Mouse (Mus musculus) liver, embryonic 13.5 days (tissue): Measurements from ENCODE around the gene Erich2. TPM values are rescaled to one million over a fixed set of nuclear protein-coding genes. Genes with fewer than 3 reads are reported as not detected.

Experiments used
- ATAC-seq: fragments of 200-750 bp; cut with Nextera tagmentation; 2 replicates; pipeline ENCODE4 v1.8.0; 2017; ENCODE audit warnings: low read depth, mild to moderate bottlenecking, moderate number of reproducible peaks, moderate library complexity
- DNase-seq: peaks from one replicate; pipeline ENCODE4 v3.0.0; 2022
- H3K27ac ChIP-seq: fragments of 300-500 bp; sonication (generic); 2 replicates; pipeline ENCODE4 v1.5.1; 2015; ENCODE audit warnings: moderate library complexity, mild to moderate bottlenecking, inconsistent platforms
- H3K27me3 ChIP-seq: fragments of 300-500 bp; sonication (generic); 2 replicates; pipeline ENCODE4 v1.6.1; 2015; ENCODE audit warnings: mild to moderate bottlenecking, inconsistent platforms
- H3K36me3 ChIP-seq: fragments of 300-500 bp; sonication (generic); 2 replicates; pipeline ENCODE4 v1.6.1; 2015; ENCODE audit warnings: mild to moderate bottlenecking, inconsistent platforms
- H3K4me1 ChIP-seq: fragments of 300-500 bp; sonication (generic); replicated peaks from 2 replicates; pipeline ENCODE4 v1.6.1; 2015; ENCODE audit warnings: inconsistent platforms
- H3K4me2 ChIP-seq: fragments of 300-500 bp; sonication (generic); 2 replicates; pipeline ENCODE4 v1.6.1; 2015; ENCODE audit warnings: inconsistent platforms, mild to moderate bottlenecking, moderate library complexity
- H3K4me3 ChIP-seq: fragments of 300-500 bp; sonication (generic); replicated peaks from 2 replicates; pipeline ENCODE4 v1.5.1; 2015; ENCODE audit warnings: mild to moderate bottlenecking, inconsistent platforms
- H3K9ac ChIP-seq: fragments of 300-500 bp; sonication (generic); 2 replicates; pipeline ENCODE4 v1.6.1; 2015; ENCODE audit warnings: mild to moderate bottlenecking, inconsistent platforms
- H3K9me3 ChIP-seq: fragments of 300-500 bp; sonication (generic); replicated peaks from 2 replicates; pipeline ENCODE4 v1.6.1; 2016; ENCODE audit warnings: inconsistent platforms
- WGBS: fragments of 180-500 bp; shearing (Covaris S2); methylation state at CpG from one replicate; pipeline ENCODE4 v1.1.7; 2015; ENCODE audit not compliant: insufficient replicate concordance; 5-methylcytosine and 5-hydroxymethylcytosine counted together
- polyA plus RNA-seq: library from polyadenylated mRNA; unstranded; fragments of >200 nt; fragmentation: Nextera tagmentation; extraction: Ambion mirVana; gene quantifications from 2 replicates; pipeline ENCODE4 v1.2.1, GENCODE M21; 2015

Erich2 gene
- polyA plus RNA-seq, 1 experiment from 2014 or later = not detected

GRCm38 (mm10) chr2:70573544-70574210 lies 65.1 kb downstream of the Erich2 start:
- H3K9me3 ChIP-seq = no peaks in the 10 kb centered on the region
- no peak overlapping the region for H3K4me2 ChIP-seq
- H3K36me3 ChIP-seq = no peaks in the 10 kb centered on the region
- DNase-seq = no peak
- WGBS = 66% methylated on average over 8 of the region's 8 CpGs
- no peak overlapping the region for H3K9ac ChIP-seq
- H3K27me3 ChIP-seq = peaks cover 53% of the 10 kb centered on the region
- H3K27ac ChIP-seq = no peak overlapping the region
- no peak for ATAC-seq
- H3K4me3 ChIP-seq = no peak overlapping the region
- H3K4me1 ChIP-seq = no peaks in the 10 kb centered on the region

- H3K27me3 ChIP-seq = no peaks in the 10 kb centered on the region
- no peaks in the 10 kb centered on the region for H3K4me1 ChIP-seq
- DNase-seq (no peak), ATAC-seq (no peak)
- no peak overlapping the region for H3K27ac ChIP-seq
- no peak overlapping the region for H3K4me3 ChIP-seq
- 67% methylated on average over 6 of the region's 6 CpGs for WGBS
- no peaks in the 10 kb centered on the region for H3K9me3 ChIP-seq
- H3K36me3 ChIP-seq = no peaks in the 10 kb centered on the region
- H3K4me2 ChIP-seq = no peak overlapping the region
- H3K9ac ChIP-seq = no peak overlapping the region
These were observed 79.6 kb downstream of the Erich2 start for GRCm38 (mm10) chr2:70588200-70588599.

Other genes starting within 250 kb of the Erich2 start
- gene Sp5, start 33.9 kb upstream of the Erich2 start, polyA plus RNA-seq = 0.48 TPM in 2 replicates
- 0.06 and 0.15 TPM in 2 replicates for gene Gad1, start 44.3 kb downstream of the Erich2 start, polyA plus RNA-seq
- 62.2 and 72.2 TPM in 2 replicates for gene Gorasp2, start 152.8 kb downstream of the Erich2 start, polyA plus RNA-seq
- 0.54 and 1.0 TPM in 2 replicates for gene Gm26558, start 153.3 kb downstream of the Erich2 start, polyA plus RNA-seq